Mouse (Mus musculus): ENCODE data around the gene Faap100.

Gene Faap100

GRCm38 (mm10) chr11:120319310-120319709 is 59.3 kb downstream of the Faap100 start:
- DNase-seq (ENCODE audit: low spot score): peak; percentile 2

Measured in layer of hippocampus, adult 11-12 months (tissue).